Mouse (Mus musculus): ENCODE results near the gene Olfr1513. TPM values are rescaled to one million over a fixed set of nuclear protein-coding genes. Genes with fewer than 3 reads are reported as not detected.
A peak's percentile ranks its signal among the peaks of the same experiment; 100 is the strongest.
"Not testable (repeated sequence)": the region's sequence is repeated elsewhere in the genome, so short reads cannot be mapped to it uniquely, and the experiment has no call there.

Olfr1513 gene
- polyA plus RNA-seq, 1 experiment = not detected

DNA sequence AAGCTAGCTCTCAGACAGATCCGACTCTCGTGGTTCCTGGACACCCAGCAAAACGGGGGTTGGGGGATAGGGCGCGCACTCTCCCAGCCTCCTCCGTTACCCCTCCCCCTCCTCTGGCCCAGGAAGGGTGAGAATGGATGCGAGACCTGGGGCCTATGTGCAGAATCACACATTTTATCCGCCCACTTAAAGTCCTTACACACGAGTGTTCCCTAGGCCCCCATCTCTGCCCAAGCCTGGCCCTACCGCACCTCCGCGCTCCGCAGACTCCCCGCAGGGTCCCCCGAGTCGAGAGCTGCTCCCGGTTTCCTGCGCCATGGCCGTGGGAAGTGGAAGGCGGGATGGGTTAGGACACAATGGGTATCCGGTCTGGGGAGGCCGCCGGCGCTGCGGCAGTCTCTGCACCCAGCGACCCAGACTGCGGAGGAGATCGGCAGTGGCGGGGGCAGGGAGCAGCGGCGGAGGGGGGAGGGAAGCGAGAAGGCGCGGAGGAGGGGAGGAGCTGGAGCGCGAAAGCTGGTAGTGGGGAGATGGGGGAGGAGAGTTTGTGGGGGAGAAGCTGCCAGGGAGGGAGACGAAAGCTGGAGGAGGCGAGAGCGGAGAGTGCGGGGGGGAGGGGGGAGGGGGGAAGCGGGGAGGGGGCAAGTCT, 40.3 kb downstream of the Olfr1513 start:
- under 1% methylated on average over 31 of the region's 41 CpGs for WGBS
- peak; percentile 82 to 83 for DNase-seq
- Histone ChIP-seq H3K27ac (ENCODE audit: insufficient read depth, low read length) (peak overlapping the region; percentile 85), H3K4me3 (replicated peaks; ENCODE audit: insufficient read depth, low read depth, low read length) (peak overlapping the region; percentile 93), H3K4me1 (ENCODE audit: control insufficient read depth, insufficient read depth, low read length) (peaks cover 20% of the 10 kb centered on the region), H3K27me3 (ENCODE audit: control insufficient read depth, insufficient read depth, low read length) (no peaks in the 10 kb centered on the region)
- no peak for TF ChIP-seq CTCF (IDR thresholded peaks at IDR 0.05; ENCODE audit: borderline replicate concordance, insufficient read depth, low read depth, low read length)
- TF ChIP-seq POLR2A (IDR thresholded peaks at IDR 0.05; ENCODE audit: borderline replicate concordance, insufficient read depth, low read length) = peak; percentile 65

DNA sequence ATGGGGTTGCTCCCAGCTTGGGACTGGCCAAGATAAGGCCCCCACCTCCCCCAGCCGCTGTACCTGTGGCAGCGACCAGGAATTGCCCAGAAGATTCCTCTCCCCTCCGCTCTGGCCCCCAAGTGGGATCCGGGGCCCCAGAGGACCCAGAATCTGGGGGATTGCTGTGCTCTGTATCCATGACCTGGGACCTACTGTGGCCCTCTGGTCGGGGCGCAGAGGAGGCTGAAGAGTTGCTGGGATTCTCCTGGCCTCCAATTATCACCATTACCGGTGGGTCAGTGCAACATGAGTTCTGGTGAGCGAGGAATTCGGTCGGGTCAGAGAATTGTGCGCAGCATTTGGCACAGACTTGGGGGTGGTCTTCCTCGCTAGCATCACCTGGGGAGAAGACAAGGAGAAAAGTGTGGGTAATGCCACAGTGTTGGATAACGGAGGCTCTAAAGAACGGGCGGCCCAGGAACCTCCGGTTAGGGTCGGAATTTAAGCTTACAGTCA, 40.9 kb downstream of the Olfr1513 start:
- WGBS = 5% methylated on average over 17 of the region's 17 CpGs
- DNase-seq = no peak
- Histone ChIP-seq H3K4me1 (ENCODE audit: control insufficient read depth, insufficient read depth, low read length) (peaks cover 20% of the 10 kb centered on the region), H3K27ac (ENCODE audit: insufficient read depth, low read length) (peak overlapping the region; percentile 82), H3K4me3 (replicated peaks; ENCODE audit: insufficient read depth, low read depth, low read length) (peak overlapping the region; percentile 93), H3K27me3 (ENCODE audit: control insufficient read depth, insufficient read depth, low read length) (no peaks in the 10 kb centered on the region)
- TF ChIP-seq POLR2A (IDR thresholded peaks at IDR 0.05; ENCODE audit: borderline replicate concordance, insufficient read depth, low read length) = no peak
- TF ChIP-seq CTCF (IDR thresholded peaks at IDR 0.05; ENCODE audit: borderline replicate concordance, insufficient read depth, low read depth, low read length) = no peak

DNA sequence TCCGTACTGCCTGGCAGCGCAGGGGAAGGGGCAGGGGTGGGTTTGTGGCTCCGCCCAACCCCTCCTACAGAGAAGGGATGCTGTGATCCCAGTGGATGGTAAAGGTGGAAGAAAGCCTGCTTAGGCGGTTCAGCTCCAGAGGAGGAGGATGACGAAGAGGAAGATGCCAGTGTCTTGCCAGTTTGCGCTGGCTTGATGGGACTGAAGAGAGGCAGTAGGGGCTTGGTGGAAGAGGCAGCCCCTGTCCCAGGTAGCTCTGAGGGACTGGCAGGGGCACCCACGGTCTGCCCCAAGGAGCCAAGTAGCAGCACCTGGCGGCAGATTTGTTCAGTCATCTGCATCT, 41.4 kb downstream of the Olfr1513 start:
- Histone ChIP-seq H3K4me1 (ENCODE audit: control insufficient read depth, insufficient read depth, low read length) (peaks cover 20% of the 10 kb centered on the region), H3K27me3 (ENCODE audit: control insufficient read depth, insufficient read depth, low read length) (no peaks in the 10 kb centered on the region), H3K27ac (ENCODE audit: insufficient read depth, low read length) (no peak overlapping the region), H3K4me3 (replicated peaks; ENCODE audit: insufficient read depth, low read depth, low read length) (peak overlapping the region; percentile 14)
- 37% methylated on average over 8 of the region's 8 CpGs for WGBS
- peak in 1 of 2 experiments; percentile 50 for DNase-seq
- no peak for TF ChIP-seq POLR2A (IDR thresholded peaks at IDR 0.05; ENCODE audit: borderline replicate concordance, insufficient read depth, low read length)
- no peak for TF ChIP-seq CTCF (IDR thresholded peaks at IDR 0.05; ENCODE audit: borderline replicate concordance, insufficient read depth, low read depth, low read length)

DNA sequence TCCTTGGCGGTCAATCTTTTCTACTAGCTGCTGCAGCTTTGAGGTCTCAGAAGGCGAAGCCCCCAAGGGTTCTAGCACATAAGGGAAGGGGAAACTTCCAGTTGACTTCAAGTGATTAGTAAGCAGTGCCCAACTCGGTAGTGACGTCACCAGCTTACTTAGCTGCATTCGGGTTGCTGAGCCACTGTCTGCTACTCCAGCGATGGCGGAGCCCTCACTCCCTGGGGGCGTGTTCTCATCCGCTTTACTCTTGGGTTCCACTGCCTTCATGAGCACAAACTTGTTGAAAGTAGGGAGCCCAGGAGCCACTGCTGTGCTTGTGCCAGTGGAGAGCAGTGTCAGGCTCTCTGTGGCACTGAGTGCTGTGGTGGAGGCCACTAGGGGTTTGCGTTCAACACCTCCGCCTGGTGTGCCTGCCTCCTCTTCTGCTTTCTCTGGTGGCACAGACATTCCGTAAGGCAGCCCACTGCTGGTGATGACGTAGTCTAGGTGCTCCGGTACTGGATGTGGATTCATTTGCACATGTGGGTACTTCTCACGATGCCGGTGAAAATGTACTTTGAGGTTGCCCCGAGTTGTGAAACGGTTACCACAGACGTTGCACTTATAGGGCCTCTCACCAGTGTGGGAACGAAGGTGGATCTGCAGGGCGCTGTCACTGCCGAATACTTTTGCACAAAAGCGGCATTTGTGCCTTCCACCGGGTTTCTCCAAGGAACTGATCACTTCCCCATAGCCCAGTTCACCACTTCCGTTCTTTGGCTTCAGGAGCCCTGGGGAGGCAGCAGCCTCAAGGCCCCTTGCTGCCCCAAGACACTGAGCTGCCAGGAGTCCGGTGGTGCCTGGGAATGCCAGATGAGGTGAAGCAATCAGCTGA, 42.0 kb downstream of the Olfr1513 start:
- 83% methylated on average over 26 of the region's 26 CpGs for WGBS
- peak; percentile 33 to 36 for DNase-seq
- Histone ChIP-seq H3K27ac (ENCODE audit: insufficient read depth, low read length) (no peak overlapping the region), H3K27me3 (ENCODE audit: control insufficient read depth, insufficient read depth, low read length) (no peaks in the 10 kb centered on the region), H3K4me1 (ENCODE audit: control insufficient read depth, insufficient read depth, low read length) (peaks cover 20% of the 10 kb centered on the region), H3K4me3 (replicated peaks; ENCODE audit: insufficient read depth, low read depth, low read length) (peak overlapping the region; percentile 14)
- TF ChIP-seq CTCF (IDR thresholded peaks at IDR 0.05; ENCODE audit: borderline replicate concordance, insufficient read depth, low read depth, low read length) = no peak
- no peak for TF ChIP-seq POLR2A (IDR thresholded peaks at IDR 0.05; ENCODE audit: borderline replicate concordance, insufficient read depth, low read length)

- 20% methylated on average over 2 of the region's 2 CpGs for WGBS
- Histone ChIP-seq H3K27ac (ENCODE audit: insufficient read depth, low read length) (no peak overlapping the region; the same call in 1 of the 2 replicates), H3K4me3 (replicated peaks; ENCODE audit: insufficient read depth, low read depth, low read length) (no peak overlapping the region), H3K27me3 (ENCODE audit: control insufficient read depth, insufficient read depth, low read length) (no peaks in the 10 kb centered on the region), H3K4me1 (ENCODE audit: control insufficient read depth, insufficient read depth, low read length) (peaks cover 20% of the 10 kb centered on the region)
- no peak for TF ChIP-seq CTCF (IDR thresholded peaks at IDR 0.05; ENCODE audit: borderline replicate concordance, insufficient read depth, low read depth, low read length)
- TF ChIP-seq POLR2A (IDR thresholded peaks at IDR 0.05; ENCODE audit: borderline replicate concordance, insufficient read depth, low read length) = no peak
- DNase-seq = no peak
Observed at GRCm38 (mm10) chr14:52310906-52311305, 45.3 kb downstream of the Olfr1513 start.

GRCm38 (mm10) chr14:52310343-52310742, 45.9 kb downstream of the Olfr1513 start:
- H3K4me3 ChIP-seq (replicated peaks; ENCODE audit: insufficient read depth, low read depth, low read length); H3K27me3 ChIP-seq (ENCODE audit: control insufficient read depth, insufficient read depth, low read length); DNase-seq; H3K27ac ChIP-seq (ENCODE audit: insufficient read depth, low read length): not testable (repeated sequence)
- WGBS = 96% methylated on average over 6 of the region's 6 CpGs
- H3K4me1 ChIP-seq (ENCODE audit: control insufficient read depth, insufficient read depth, low read length) = peaks cover 20% of the 10 kb centered on the region

- no peaks in the 10 kb centered on the region for H3K27me3 ChIP-seq (ENCODE audit: control insufficient read depth, insufficient read depth, low read length)
- H3K4me3 ChIP-seq (replicated peaks; ENCODE audit: insufficient read depth, low read depth, low read length) = no peak overlapping the region
- no peak for DNase-seq
- no peak for TF ChIP-seq CTCF (IDR thresholded peaks at IDR 0.05; ENCODE audit: borderline replicate concordance, insufficient read depth, low read depth, low read length)
- no peak for TF ChIP-seq POLR2A (IDR thresholded peaks at IDR 0.05; ENCODE audit: borderline replicate concordance, insufficient read depth, low read length)
- 97% methylated on average over 2 of the region's 2 CpGs for WGBS
- H3K4me1 ChIP-seq (ENCODE audit: control insufficient read depth, insufficient read depth, low read length) = no peaks in the 10 kb centered on the region
- H3K27ac ChIP-seq (ENCODE audit: insufficient read depth, low read length) = no peak overlapping the region
Observed at GRCm38 (mm10) chr14:52306100-52306499, 50.1 kb downstream of the Olfr1513 start.

Measured in cerebellum, adult 2 months (tissue).